Mouse (Mus musculus): Measurements from ENCODE around the gene Gm34653.

Gene Gm34653

DNA sequence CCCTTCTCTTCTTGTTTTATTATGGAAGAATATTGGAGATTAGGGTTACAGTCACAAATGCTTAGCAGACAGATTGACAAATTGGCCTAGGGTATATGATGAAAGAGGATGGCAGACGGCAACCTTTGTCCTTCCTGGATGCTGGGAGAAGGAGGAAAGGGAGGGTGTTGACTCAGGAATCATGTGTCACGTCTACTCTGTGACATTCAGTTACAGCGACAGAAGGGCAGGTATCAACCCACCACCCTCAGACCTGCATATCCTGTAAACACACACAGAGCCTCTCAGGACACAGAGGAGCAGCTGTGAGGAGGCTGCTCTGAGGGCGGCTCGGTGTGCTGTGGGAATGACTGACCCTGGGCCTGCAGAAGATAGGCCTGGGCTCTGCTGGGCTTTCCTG is 50.4 kb downstream of the Gm34653 start:
- no peak for DNase-seq (ENCODE audit: low read depth, low spot score)

DNA sequence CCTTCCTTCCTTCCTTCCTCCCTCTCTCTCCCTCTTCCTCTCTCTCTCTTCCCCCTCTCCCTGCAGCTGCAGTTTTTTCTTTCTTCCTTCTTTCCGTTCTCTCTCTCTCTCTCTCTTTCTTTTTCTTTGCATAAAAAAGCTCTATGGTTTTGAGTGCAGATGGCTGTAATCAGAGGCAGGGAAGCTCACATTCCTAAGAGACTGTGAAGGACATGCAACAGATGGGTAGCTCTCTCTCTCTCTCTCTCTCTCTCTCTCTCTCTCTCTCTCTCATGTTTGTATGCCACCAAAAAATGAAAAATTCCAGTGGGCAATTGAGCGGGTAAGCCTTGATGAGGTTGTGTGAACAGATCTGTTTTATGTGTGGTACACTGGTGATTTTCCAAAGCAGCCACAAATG is 51.4 kb downstream of the Gm34653 start:
- DNase-seq (ENCODE audit: low read depth, low spot score), result no peak

All from retina, adult 2 months (tissue).